9 mouse cellular contexts compared by ENCODE assay signal in genomic region chr4:59850181-59850580, GRCm38 (mm10). TPM values are rescaled to one million over a fixed set of nuclear protein-coding genes. Genes with fewer than 3 reads are reported as not detected.
DNase-seq lines count a peak whose midpoint lies in the region; ATAC-seq lines count a peak whose summit lies in the region.
"Had no signal": no experiment of that assay in that cellular context is flagged by ENCODE, and none has a peak within 500 bp of the region (broad histone marks: within the 10 kb centered on the region; RNA-seq: fewer than 3 reads in every experiment).

No protein-coding gene starts in this region.

- no peak for ATAC-seq in midbrain, embryonic 16.5 days
- peak; percentile 51; the same call in 1 of the 2 replicates for ATAC-seq in liver, embryonic 11.5 days (replicated peaks; ENCODE audit: low FRiP score)

- peak overlapping the region; percentile 50 for H3K27ac ChIP-seq in midbrain, embryonic 10.5 days (replicated peaks)
- no peak overlapping the region for H3K27ac ChIP-seq in midbrain, embryonic 16.5 days (ENCODE audit: low read length)
- H3K27ac ChIP-seq in liver, embryonic 11.5 days (ENCODE audit: low read depth, low read length), result no peak overlapping the region
- H3K27ac ChIP-seq: stomach, embryonic 15.5 days had no signal

- DNase-seq in midbrain, embryonic 10.5 days (ENCODE audit: low spot score), result peak; percentile 68
- peak; percentile 90 to 91 for DNase-seq in cerebellum, postnatal 25 days
- peak; percentile 64 for DNase-seq in gastrocnemius, postnatal 25 days
- peak; percentile 49 to 75 for DNase-seq in kidney, adult 8-10 months
- peak; percentile 67 for DNase-seq in liver, embryonic 11.5 days (ENCODE audit: low spot score)
- DNase-seq in natural killer cell, adult 2 months (ENCODE audit: low spot score in 2 of 2), result peak; percentile 62 to 83
- DNase-seq in splenic B cell, adult 2 months (ENCODE audit: low read depth, low spot score), result peak; percentile 87

- no peak overlapping the region for H3K4me2 ChIP-seq in midbrain, embryonic 16.5 days (ENCODE audit: low read length)
- H3K4me2 ChIP-seq in liver, embryonic 11.5 days, result no peak overlapping the region
- H3K4me2 ChIP-seq: stomach, embryonic 15.5 days had no signal

- no peaks in the 10 kb centered on the region for H3K27me3 ChIP-seq in midbrain, embryonic 10.5 days (ENCODE audit: low read depth, poor library complexity, severe bottlenecking)
- H3K27me3 ChIP-seq in midbrain, embryonic 16.5 days (ENCODE audit: control insufficient read depth, insufficient read depth, low read depth, low read length), result no peaks in the 10 kb centered on the region
- H3K27me3 ChIP-seq in liver, embryonic 11.5 days (replicated peaks; ENCODE audit: control insufficient read depth, insufficient read depth, low read length), result no peaks in the 10 kb centered on the region
- no peaks in the 10 kb centered on the region for H3K27me3 ChIP-seq in splenic B cell, adult 2 months (ENCODE audit: control insufficient read depth, insufficient read depth, low read length, poor library complexity, severe bottlenecking)
- H3K27me3 ChIP-seq: stomach, embryonic 15.5 days had no signal

- no peak overlapping the region for H3K9ac ChIP-seq in midbrain, embryonic 16.5 days (ENCODE audit: low read depth, low read length)
- no peak overlapping the region for H3K9ac ChIP-seq in liver, embryonic 11.5 days (ENCODE audit: low read depth, low read length)
- H3K9ac ChIP-seq: stomach, embryonic 15.5 days had no signal

- peaks cover 12% of the 10 kb centered on the region for H3K36me3 ChIP-seq in midbrain, embryonic 10.5 days
- H3K36me3 ChIP-seq in midbrain, embryonic 16.5 days (ENCODE audit: control insufficient read depth, insufficient read depth, low read length), result no peaks in the 10 kb centered on the region
- peaks cover 5% of the 10 kb centered on the region; the same call in 1 of the 2 replicates for H3K36me3 ChIP-seq in liver, embryonic 11.5 days (ENCODE audit: control insufficient read depth, insufficient read depth, low read length)
- H3K36me3 ChIP-seq in splenic B cell, adult 2 months (ENCODE audit: control insufficient read depth, insufficient read depth, low read length, poor library complexity, severe bottlenecking), result peaks cover 2% of the 10 kb centered on the region; the same call in 1 of the 2 replicates
- H3K36me3 ChIP-seq: stomach, embryonic 15.5 days had no signal

- 84% methylated on average over 2 of the region's 2 CpGs for WGBS in midbrain, embryonic 10.5 days
- 95% methylated on average over 2 of the region's 2 CpGs for WGBS in midbrain, embryonic 16.5 days
- WGBS in liver, embryonic 11.5 days, result 73% methylated on average over 2 of the region's 2 CpGs

- H3K4me3 ChIP-seq in midbrain, embryonic 10.5 days, result no peak overlapping the region
- H3K4me3 ChIP-seq in midbrain, embryonic 16.5 days (ENCODE audit: low read depth, low read length), result no peak overlapping the region
- H3K4me3 ChIP-seq in liver, embryonic 11.5 days (ENCODE audit: low read depth, low read length), result no peak overlapping the region
- H3K4me3 ChIP-seq: stomach, embryonic 15.5 days had no signal

- no peaks in the 10 kb centered on the region for H3K4me1 ChIP-seq in midbrain, embryonic 10.5 days
- H3K4me1 ChIP-seq in midbrain, embryonic 16.5 days (ENCODE audit: control insufficient read depth, insufficient read depth, low read length), result 0 out of 2 replicates have a peak, but pooled peaks cover 4% of the 10 kb centered on the region
- H3K4me1 ChIP-seq in liver, embryonic 11.5 days (replicated peaks; ENCODE audit: control insufficient read depth, insufficient read depth, low read length), result no peaks in the 10 kb centered on the region

- H3K9me3 ChIP-seq in midbrain, embryonic 10.5 days (replicated peaks), result 0 out of 2 replicates have a peak, but pooled peaks cover 4% of the 10 kb centered on the region
- H3K9me3 ChIP-seq in midbrain, embryonic 16.5 days (replicated peaks; ENCODE audit: control insufficient read depth, low read length, poor library complexity, severe bottlenecking), result no peaks in the 10 kb centered on the region
- H3K9me3 ChIP-seq in liver, embryonic 11.5 days (ENCODE audit: control insufficient read depth, low read length), result no peaks in the 10 kb centered on the region
- H3K9me3 ChIP-seq: stomach, embryonic 15.5 days had no signal

RNA-seq across cellular contexts. Expression of gene Snx30, which starts 44.5 kb away (rescaled TPM):
- 8.8 and 9.5 TPM in 2 replicates for polyA plus RNA-seq in midbrain, embryonic 10.5 days (2016; fragmentation: Nextera tagmentation; extraction: Ambion mirVana)
- 17.0 and 17.7 TPM in 2 replicates for polyA plus RNA-seq in midbrain, embryonic 16.5 days (2015; fragmentation: Nextera tagmentation; extraction: Ambion mirVana)
- total RNA-seq in gastrocnemius, postnatal 25 days (2021), result 1 to 10 TPM; 2.7 to 4.4 TPM
- 5.7 and 6.5 TPM in 2 replicates for polyA plus RNA-seq in liver, embryonic 11.5 days (2014; fragmentation: Nextera tagmentation; extraction: Ambion mirVana)

RNA-seq across cellular contexts. Expression of gene Inip, which starts 48.8 kb away (rescaled TPM):
- 107 and 110 TPM in 2 replicates for polyA plus RNA-seq in midbrain, embryonic 10.5 days (2016; fragmentation: Nextera tagmentation; extraction: Ambion mirVana)
- 54.3 and 59.0 TPM in 2 replicates for polyA plus RNA-seq in midbrain, embryonic 16.5 days (2015; fragmentation: Nextera tagmentation; extraction: Ambion mirVana)
- total RNA-seq in gastrocnemius, postnatal 25 days (2021), result 1 to 10 TPM; 2.7 to 4.2 TPM
- 49.9 and 53.8 TPM in 2 replicates for polyA plus RNA-seq in liver, embryonic 11.5 days (2014; fragmentation: Nextera tagmentation; extraction: Ambion mirVana)
